Mouse (Mus musculus) neural tube, embryonic 13.5 days (tissue): ENCODE data around the gene Dennd1a. TPM values are rescaled to one million over a fixed set of nuclear protein-coding genes. Genes with fewer than 3 reads are reported as not detected.

Experiments used
- ATAC-seq: fragments of 200-750 bp; cut with Nextera tagmentation; 2 replicates; pipeline ENCODE4 v1.8.0; 2017; ENCODE audit warnings: low read depth, mild to moderate bottlenecking, moderate TSS enrichment, moderate library complexity
- H3K27ac ChIP-seq: fragments of 300-500 bp; sonication (generic); replicated peaks from 2 replicates; pipeline ENCODE4 v1.5.1; 2015; ENCODE audit warnings: moderate library complexity, mild to moderate bottlenecking, inconsistent platforms
- H3K27me3 ChIP-seq: fragments of 300-500 bp; sonication (generic); 2 replicates; pipeline ENCODE4 v1.6.1; 2015; ENCODE audit warnings: mild to moderate bottlenecking, inconsistent platforms
- H3K36me3 ChIP-seq: fragments of 300-500 bp; sonication (generic); 2 replicates; pipeline ENCODE4 v1.6.1; 2015; ENCODE audit warnings: mild to moderate bottlenecking, inconsistent platforms
- H3K4me1 ChIP-seq: fragments of 300-500 bp; sonication (generic); replicated peaks from 2 replicates; pipeline ENCODE4 v1.6.1; 2015; ENCODE audit warnings: inconsistent platforms
- H3K4me2 ChIP-seq: fragments of 300-500 bp; sonication (generic); 2 replicates; pipeline ENCODE4 v1.6.1; 2015; ENCODE audit warnings: inconsistent platforms, mild to moderate bottlenecking, moderate library complexity
- H3K4me3 ChIP-seq: fragments of 300-500 bp; sonication (generic); 2 replicates; pipeline ENCODE4 v1.5.1; 2015; ENCODE audit warnings: mild to moderate bottlenecking, inconsistent platforms
- H3K9ac ChIP-seq: fragments of 300-500 bp; sonication (generic); 2 replicates; pipeline ENCODE4 v1.6.1; 2015; ENCODE audit warnings: moderate library complexity, mild to moderate bottlenecking, inconsistent platforms
- H3K9me3 ChIP-seq: fragments of 300-500 bp; sonication (generic); 2 replicates; pipeline ENCODE4 v1.6.1; 2016; ENCODE audit warnings: inconsistent platforms
- WGBS: fragments of 180-500 bp; shearing (Covaris S2); methylation state at CpG from one replicate; pipeline ENCODE4 v1.1.7; 2015; 5-methylcytosine and 5-hydroxymethylcytosine counted together
- polyA plus RNA-seq: library from polyadenylated mRNA; unstranded; fragments of >200 nt; fragmentation: Nextera tagmentation; extraction: Ambion mirVana; gene quantifications from 2 replicates; pipeline ENCODE4 v1.2.1, GENCODE M21; 2015

Gene Dennd1a
- polyA plus RNA-seq, 1 experiment from 2014 or later: 14.6 TPM

DNA sequence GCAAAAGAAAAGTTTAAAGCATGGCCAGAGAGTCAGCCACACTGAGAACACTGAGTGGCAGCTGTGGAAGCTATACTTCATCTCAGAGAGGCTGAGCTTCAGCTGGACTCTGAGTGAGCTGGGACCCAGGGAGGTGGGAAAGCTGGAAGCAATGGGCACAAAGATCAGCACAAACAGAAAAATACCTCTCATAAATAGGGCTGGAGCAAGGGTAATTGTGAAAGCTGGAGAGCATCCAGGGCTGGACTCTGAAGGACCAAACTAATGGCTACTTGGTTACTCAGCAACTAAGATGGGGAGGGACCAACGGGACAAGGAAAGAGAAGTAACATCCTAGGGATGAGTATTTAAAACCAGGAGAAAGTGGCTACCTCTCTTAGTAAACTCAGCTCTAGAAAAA is 225.0 kb downstream of the Dennd1a start:
- no peaks in the 10 kb centered on the region for H3K27me3 ChIP-seq
- WGBS: 59% methylated on average over 1 of the region's 1 CpGs
- no peak overlapping the region for H3K4me3 ChIP-seq
- no peaks in the 10 kb centered on the region for H3K36me3 ChIP-seq
- no peak overlapping the region for H3K4me2 ChIP-seq
- H3K9ac ChIP-seq: no peak overlapping the region
- ATAC-seq: no peak
- H3K9me3 ChIP-seq: no peaks in the 10 kb centered on the region
- H3K27ac ChIP-seq: no peak overlapping the region
- no peaks in the 10 kb centered on the region for H3K4me1 ChIP-seq

DNA sequence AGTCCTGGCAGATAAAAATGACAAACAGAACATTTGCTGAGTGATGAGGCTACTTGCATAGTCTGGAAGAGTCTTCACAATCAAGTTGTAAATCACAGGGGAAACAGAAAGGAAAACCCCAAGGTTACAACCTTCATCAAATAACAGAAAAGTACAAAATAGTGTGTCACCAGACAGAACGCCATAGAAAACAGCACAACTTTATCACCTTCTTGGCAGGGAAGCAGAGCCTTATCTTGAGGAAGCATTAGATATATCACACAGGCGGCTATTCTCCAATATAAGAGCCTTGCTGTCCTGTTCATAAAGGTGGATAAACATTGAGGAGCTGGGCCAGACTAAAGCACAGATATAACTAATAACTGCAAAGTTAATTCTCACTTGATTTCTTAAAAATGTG is 225.7 kb downstream of the Dennd1a start:
- no peaks in the 10 kb centered on the region for H3K36me3 ChIP-seq
- H3K9me3 ChIP-seq: no peaks in the 10 kb centered on the region
- H3K27ac ChIP-seq: no peak overlapping the region
- H3K4me2 ChIP-seq: no peak overlapping the region
- WGBS: 74% methylated on average over 2 of the region's 2 CpGs
- no peaks in the 10 kb centered on the region for H3K4me1 ChIP-seq
- H3K4me3 ChIP-seq: no peak overlapping the region
- no peaks in the 10 kb centered on the region for H3K27me3 ChIP-seq
- H3K9ac ChIP-seq: no peak overlapping the region
- no peak for ATAC-seq

DNA sequence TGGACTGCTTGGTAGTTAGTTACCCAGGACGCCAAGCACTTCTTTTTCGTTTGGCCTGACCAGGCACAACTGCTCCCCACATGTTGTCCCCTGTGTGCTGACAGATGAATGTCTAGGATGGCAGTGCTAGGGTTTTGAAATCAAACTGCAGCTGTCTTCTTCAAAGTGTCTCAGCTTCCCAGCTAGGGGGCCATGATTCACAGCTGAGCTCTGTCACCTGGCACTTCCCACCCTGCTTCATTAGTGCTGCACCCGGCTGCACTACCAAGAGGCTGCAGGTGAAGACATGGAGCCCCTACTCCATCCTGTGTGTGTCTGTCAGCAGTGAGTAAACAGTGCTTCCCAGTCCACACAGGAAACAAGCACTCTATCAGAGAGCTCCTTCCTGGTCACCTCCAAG is 234.8 kb downstream of the Dennd1a start:
- H3K27ac ChIP-seq: no peak overlapping the region

DNA sequence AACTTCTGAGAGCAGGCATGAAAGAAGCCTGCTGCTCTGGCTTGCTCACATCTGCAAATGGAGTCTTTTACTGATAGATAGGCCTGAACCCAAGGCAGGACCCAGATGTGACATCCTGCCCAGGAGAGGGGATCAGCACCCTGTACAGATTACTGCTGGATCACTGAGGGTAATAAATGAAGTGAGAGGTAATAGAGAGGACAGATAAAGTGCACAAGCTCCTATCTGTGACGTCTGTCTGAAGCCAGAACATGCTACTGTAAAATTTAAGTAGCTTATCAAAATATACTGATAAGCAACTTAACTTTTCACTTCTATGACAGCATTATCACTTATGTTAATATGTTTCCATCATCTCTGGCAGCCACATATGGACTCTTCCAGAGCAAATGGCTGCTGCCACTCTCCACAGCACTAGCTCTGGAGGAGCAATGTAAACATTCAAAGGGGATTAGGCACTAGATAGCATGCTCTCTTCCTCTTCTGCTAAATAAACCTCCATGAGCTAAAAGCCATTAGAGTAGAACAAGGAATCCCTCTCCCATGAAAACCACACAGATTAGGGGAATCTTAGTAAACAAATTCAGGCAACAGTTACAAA is 235.6 kb downstream of the Dennd1a start:
- no peak for ATAC-seq
- Histone ChIP-seq H3K27ac (no peak overlapping the region), H3K4me1 (no peaks in the 10 kb centered on the region), H3K4me2 (no peak overlapping the region), H3K9me3 (no peaks in the 10 kb centered on the region), H3K4me3 (no peak overlapping the region), H3K27me3 (no peaks in the 10 kb centered on the region), H3K36me3 (no peaks in the 10 kb centered on the region), H3K9ac (no peak overlapping the region)
- WGBS: 60% methylated on average over 1 of the region's 1 CpGs

More for the DNA sequence above, 234.8 kb downstream of the Dennd1a start:
- H3K4me2 ChIP-seq: no peak overlapping the region
- no peaks in the 10 kb centered on the region for H3K4me1 ChIP-seq
- no peaks in the 10 kb centered on the region for H3K9me3 ChIP-seq
- H3K4me3 ChIP-seq: no peak overlapping the region
- no peaks in the 10 kb centered on the region for H3K27me3 ChIP-seq
- H3K9ac ChIP-seq: no peak overlapping the region
- no peak for ATAC-seq
- H3K36me3 ChIP-seq: no peaks in the 10 kb centered on the region
- WGBS: 50% methylated on average over 3 of the region's 3 CpGs

DNA sequence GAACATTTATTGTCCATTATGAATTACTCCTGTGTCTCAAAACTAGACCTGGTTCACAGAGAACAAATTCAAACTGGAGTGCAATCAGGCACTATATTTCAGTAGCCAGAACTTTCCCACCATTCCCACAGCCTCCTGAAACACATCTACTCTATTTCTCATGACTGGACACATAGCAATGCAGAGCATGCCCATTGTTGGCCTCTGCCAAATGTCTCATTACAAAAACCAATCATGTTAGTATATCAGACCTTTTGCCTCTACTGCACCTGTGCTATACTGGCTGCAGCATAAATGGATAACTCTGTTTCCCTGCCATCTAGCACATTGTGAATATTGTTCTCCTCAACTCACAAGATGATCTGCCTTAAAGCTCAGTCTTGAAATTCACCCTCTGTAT is 238.2 kb downstream of the Dennd1a start:
- Histone ChIP-seq H3K4me1 (no peaks in the 10 kb centered on the region), H3K4me3 (no peak overlapping the region), H3K27me3 (no peaks in the 10 kb centered on the region), H3K36me3 (no peaks in the 10 kb centered on the region), H3K9ac (no peak overlapping the region), H3K27ac (no peak overlapping the region), H3K9me3 (no peaks in the 10 kb centered on the region), H3K4me2 (no peak overlapping the region)
- no peak for ATAC-seq

DNA sequence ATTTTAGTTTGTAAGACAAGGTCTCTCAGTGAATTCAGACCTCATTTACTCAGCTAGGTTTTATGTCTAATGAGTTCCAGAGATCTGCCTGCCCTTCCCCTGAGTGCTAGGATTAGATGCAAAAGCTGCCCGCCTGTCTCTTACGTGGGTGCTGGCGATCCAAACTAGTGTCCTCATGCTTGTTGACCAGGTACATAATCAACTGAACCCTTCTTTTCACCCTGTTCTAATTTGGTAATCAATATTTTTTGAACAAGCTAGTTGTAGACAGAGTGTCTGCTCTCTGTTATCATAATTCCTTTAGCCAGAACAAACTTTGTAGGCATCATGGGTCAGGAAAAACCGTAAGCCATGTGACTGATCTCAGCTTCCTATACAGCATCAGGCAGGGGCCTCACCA is 241.9 kb downstream of the Dennd1a start:
- Histone ChIP-seq H3K4me2 (no peak overlapping the region), H3K4me3 (no peak overlapping the region), H3K27ac (no peak overlapping the region), H3K27me3 (no peaks in the 10 kb centered on the region), H3K36me3 (no peaks in the 10 kb centered on the region), H3K4me1 (no peaks in the 10 kb centered on the region), H3K9me3 (no peaks in the 10 kb centered on the region), H3K9ac (no peak overlapping the region)
- no peak for ATAC-seq
- WGBS: 92% methylated on average over 4 of the region's 4 CpGs

DNA sequence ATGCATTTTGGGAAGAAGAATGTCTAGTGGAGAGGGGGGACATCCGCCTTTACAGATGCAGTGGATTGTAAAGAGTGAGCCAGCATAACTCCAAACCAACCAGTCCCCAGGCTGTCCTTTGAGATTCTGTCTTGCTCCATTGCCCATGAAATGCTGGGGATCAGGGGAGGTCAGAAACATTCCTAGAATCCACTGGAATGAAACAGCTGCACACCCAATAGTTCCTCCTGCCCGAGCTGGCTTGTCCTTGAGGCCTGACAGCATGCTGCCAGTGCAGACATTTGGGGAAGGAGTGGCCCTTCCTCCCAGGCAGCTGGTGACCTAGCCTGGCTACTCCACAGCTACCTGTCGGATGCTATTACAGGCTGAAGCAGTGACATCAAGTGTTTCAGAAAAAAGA is 246.3 kb downstream of the Dennd1a start:
- Histone ChIP-seq H3K9ac (no peak overlapping the region), H3K27me3 (no peaks in the 10 kb centered on the region), H3K4me1 (no peaks in the 10 kb centered on the region), H3K4me3 (no peak overlapping the region), H3K27ac (no peak overlapping the region), H3K36me3 (no peaks in the 10 kb centered on the region), H3K4me2 (no peak overlapping the region), H3K9me3 (no peaks in the 10 kb centered on the region)
- 53% methylated on average over 3 of the region's 3 CpGs for WGBS
- ATAC-seq: no peak

DNA sequence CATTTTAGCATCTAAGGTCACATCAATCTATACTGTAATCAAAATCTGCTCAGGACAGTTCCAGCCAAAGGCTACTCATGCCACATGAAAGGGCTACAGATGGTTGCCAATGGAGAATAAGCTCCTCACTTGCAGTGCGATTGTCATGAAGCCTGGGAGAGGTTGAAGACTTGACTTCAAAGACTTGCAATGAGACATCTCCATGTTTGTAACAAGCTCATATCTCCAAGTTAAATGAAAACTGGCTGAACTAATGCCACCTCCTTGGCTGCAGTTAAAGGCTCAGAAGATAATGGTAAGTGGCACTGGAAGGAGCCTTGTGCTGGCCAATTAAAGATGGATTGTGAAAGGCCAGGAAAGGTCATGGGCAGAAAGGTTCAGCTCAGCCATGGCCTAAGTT is 247.6 kb downstream of the Dennd1a start:
- 95% methylated on average over 1 of the region's 1 CpGs for WGBS

DNA sequence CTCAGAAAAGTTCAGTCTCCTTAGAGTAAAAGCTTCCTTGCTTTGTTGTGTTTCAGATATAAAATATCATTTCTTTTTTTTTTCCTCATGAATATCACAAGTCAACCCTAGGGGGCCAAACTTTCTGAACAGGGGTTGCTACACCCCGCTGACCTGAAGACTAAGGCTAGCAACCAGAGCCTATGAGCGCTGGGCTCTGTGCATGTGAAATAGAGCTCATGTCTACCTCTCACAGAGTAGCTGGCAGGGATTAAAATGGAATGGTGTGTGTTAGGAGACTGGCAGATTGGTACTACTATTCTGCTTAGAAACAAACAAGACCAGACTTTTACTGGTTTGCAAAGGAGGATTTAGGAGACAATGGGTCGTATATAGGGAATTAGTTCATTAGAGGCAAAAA is 258.9 kb downstream of the Dennd1a start:
- H3K9me3 ChIP-seq: no peaks in the 10 kb centered on the region
- no peak overlapping the region for H3K4me2 ChIP-seq
- no peak overlapping the region for H3K27ac ChIP-seq
- no peak for ATAC-seq
- H3K9ac ChIP-seq: no peak overlapping the region
- no peak overlapping the region for H3K4me3 ChIP-seq
- H3K36me3 ChIP-seq: no peaks in the 10 kb centered on the region
- WGBS: 88% methylated on average over 3 of the region's 3 CpGs
- no peaks in the 10 kb centered on the region for H3K27me3 ChIP-seq
- no peaks in the 10 kb centered on the region for H3K4me1 ChIP-seq

More for the DNA sequence above, 247.6 kb downstream of the Dennd1a start:
- ATAC-seq: no peak
- Histone ChIP-seq H3K4me2 (no peak overlapping the region), H3K4me3 (no peak overlapping the region), H3K9me3 (no peaks in the 10 kb centered on the region), H3K27ac (no peak overlapping the region), H3K9ac (no peak overlapping the region), H3K27me3 (no peaks in the 10 kb centered on the region), H3K36me3 (no peaks in the 10 kb centered on the region), H3K4me1 (no peaks in the 10 kb centered on the region)

DNA sequence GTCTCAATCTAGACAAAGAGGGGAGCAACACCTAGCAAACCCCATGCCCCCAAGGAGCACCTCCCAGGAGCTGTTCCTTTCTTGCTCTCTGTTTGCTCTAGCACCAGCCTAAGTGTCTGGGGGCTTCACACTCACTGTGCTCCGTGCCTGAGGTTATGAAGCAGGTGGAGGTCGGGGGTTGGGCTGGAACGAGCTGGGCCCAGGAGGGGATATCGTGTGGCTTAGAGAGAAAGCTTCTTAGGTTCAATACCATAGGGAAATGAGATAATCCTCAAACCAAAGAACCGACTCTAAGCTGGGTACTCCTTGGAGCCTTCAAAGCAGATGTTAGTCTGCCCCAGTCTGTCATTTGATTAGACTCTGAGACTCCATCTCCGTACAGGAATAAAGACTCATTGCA is 261.6 kb downstream of the Dennd1a start:
- WGBS: 55% methylated on average over 6 of the region's 6 CpGs

DNA sequence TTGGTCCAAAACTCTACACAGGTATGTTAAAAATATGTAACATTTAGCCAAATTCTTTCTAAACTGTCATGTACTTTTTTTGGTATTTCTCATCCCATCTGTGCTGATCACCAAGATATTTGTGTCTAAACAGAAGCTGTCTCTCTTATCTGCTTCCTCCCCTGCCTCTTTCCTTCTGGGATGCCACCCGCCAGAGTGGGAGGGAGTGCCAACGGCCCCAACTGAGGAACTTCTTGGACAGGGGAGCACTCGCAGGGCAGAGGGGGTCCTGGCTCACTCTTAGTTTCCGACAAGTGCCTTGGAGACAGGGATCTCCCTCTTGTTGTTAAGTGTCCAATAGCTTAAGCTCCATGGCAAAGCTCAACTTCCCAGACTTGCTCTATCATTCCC is 263.5 kb downstream of the Dennd1a start:
- Histone ChIP-seq H3K4me3 (no peak overlapping the region), H3K27ac (no peak overlapping the region), H3K9me3 (no peaks in the 10 kb centered on the region), H3K4me2 (no peak overlapping the region), H3K27me3 (no peaks in the 10 kb centered on the region), H3K9ac (no peak overlapping the region), H3K4me1 (no peaks in the 10 kb centered on the region), H3K36me3 (no peaks in the 10 kb centered on the region)
- WGBS: 81% methylated on average over 4 of the region's 4 CpGs
- no peak for ATAC-seq

More for the DNA sequence above, 261.6 kb downstream of the Dennd1a start:
- no peaks in the 10 kb centered on the region for H3K4me1 ChIP-seq
- H3K9ac ChIP-seq: no peak overlapping the region
- no peaks in the 10 kb centered on the region for H3K27me3 ChIP-seq
- H3K4me2 ChIP-seq: no peak overlapping the region
- no peak overlapping the region for H3K4me3 ChIP-seq
- H3K36me3 ChIP-seq: no peaks in the 10 kb centered on the region
- no peaks in the 10 kb centered on the region for H3K9me3 ChIP-seq
- ATAC-seq: no peak
- no peak overlapping the region for H3K27ac ChIP-seq

DNA sequence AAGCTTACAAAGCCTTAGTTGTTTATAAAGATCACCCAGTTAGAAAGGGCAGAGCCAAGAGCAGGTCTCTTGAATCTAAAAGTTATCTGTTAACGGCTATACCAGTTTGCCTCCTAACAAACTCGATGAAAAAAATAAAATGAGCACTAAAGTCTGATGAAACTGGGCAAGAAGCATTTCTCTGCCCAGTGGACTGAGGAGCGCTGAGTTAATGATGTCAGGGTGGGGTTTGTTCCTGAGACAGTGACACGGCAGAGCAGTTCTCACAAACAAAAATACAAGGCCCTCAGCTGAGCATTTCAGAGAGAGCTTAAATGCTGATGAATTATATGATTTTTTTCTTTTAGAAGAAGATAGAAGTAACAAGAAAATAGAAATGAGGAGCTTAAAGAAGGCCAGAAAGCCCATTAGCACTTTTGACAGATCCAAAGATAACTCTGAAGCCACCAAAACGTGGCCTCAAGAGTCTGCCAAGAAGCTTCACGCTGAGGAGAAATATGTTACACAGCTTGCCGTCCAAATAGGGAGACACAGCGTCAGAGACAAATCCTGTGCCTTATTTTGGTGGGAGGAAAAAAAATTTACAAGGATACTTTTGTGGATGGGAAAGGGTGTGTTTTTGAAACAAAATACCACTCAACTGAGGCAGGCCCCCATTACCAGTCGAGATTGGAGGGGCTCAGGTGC is 264.0 kb downstream of the Dennd1a start:
- Histone ChIP-seq H3K27me3 (no peaks in the 10 kb centered on the region), H3K9ac (no peak overlapping the region), H3K4me2 (no peak overlapping the region), H3K27ac (no peak overlapping the region), H3K4me3 (no peak overlapping the region), H3K9me3 (no peaks in the 10 kb centered on the region), H3K4me1 (no peaks in the 10 kb centered on the region), H3K36me3 (no peaks in the 10 kb centered on the region)
- no peak for ATAC-seq
- 84% methylated on average over 9 of the region's 9 CpGs for WGBS

DNA sequence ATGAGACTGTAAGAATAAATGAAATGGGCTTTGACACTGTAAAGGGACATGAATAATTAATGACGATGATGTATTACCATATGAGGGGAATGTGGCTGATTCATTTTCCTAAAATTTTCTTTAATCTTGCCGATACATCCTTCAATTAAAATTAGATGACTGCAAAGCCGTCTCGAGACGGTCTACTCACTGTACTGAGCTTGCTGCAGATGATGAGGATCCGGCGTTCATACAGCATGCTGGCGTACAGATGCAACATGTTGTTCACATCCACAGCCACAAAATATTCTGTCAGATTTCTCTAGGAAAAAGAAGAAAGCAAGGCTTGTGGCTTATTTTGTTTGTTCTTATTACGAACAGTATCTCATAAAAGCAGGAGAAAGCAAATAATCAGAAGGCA is 266.0 kb downstream of the Dennd1a start:
- ATAC-seq: no peak
- Histone ChIP-seq H3K36me3 (no peaks in the 10 kb centered on the region), H3K4me3 (no peak overlapping the region), H3K4me1 (no peaks in the 10 kb centered on the region), H3K27me3 (no peaks in the 10 kb centered on the region), H3K27ac (no peak overlapping the region), H3K4me2 (no peak overlapping the region), H3K9me3 (no peaks in the 10 kb centered on the region), H3K9ac (no peak overlapping the region)
- 93% methylated on average over 9 of the region's 9 CpGs for WGBS
